Mouse (Mus musculus) brain, adult 10 weeks (tissue): ENCODE data around the gene Retnlg. TPM values are rescaled to one million over a fixed set of nuclear protein-coding genes. Genes with fewer than 3 reads are reported as not detected.

Experiments
- polyA plus RNA-seq: library from polyadenylated mRNA; stranded (reverse); fragments of 350-450 nt; fragmentation: Illumina TruSeq; extraction: RNeasy Lipid Tissue Mini Kit (QIAGEN cat#74804); gene quantifications from one replicate; pipeline ENCODE4 v1.2.3, GENCODE M21; 2015; ENCODE audit warnings: low read depth, low replicate concordance

The Retnlg gene
- not detected for polyA plus RNA-seq

DNA sequence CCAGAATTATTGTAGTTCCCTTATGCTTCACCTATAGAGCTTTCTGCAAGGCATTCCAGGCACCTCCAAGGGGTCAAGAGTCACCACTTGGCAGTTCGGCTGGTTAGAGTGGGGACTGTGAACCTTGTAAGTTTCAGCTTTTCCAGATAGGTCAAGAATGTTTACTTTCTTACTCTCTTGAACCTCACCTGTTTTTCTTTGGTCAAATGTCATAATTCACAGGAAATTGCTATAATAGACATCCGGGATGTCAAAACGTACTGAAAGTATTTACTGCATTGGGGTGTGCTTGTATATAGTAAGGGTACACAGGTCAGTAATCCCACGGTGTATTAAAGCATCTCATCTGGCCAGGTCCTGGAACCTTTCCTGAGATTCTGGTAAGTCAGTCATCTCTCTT lies at the start of gene Retnlg:
TSS of gene Retnlg (plus strand) at position 301 of the 400 bp plus-strand sequence.

DNA sequence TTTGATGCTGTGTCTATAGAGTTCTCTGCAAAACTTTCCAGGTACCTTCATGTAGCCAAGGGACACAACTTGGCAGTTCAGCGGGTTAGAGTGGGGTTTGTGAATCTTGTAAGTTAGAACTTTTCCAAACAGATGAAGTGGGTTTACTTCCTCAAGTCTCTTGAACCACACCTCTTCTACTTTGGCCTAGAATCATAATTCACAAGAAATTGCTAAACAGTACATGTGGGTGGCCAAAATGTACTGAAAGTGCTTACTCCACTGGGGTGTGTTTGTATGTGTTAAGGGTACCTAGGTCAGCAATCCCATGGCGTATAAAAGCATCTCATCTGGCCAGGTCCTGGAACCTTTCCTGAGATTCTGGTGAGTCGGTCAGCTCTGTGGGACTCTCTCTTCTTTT lies 30.2 kb upstream of the Retnlg start, which contains the start of gene Retnla:
TSS of gene Retnla (plus strand) at position 286 of the 400 bp plus-strand sequence.

Other genes with a start within 250 kb of the Retnlg start
- 0.12 TPM for gene Trat1, start 100.6 kb upstream of the Retnlg start, polyA plus RNA-seq
- not detected for gene Retnlb, start 55.8 kb upstream of the Retnlg start, polyA plus RNA-seq
- gene Retnla, start 30.1 kb upstream of the Retnlg start, polyA plus RNA-seq, result not detected
- gene Dzip3, start 121.5 kb downstream of the Retnlg start, polyA plus RNA-seq, result 78.1 TPM
- 3.6 TPM for gene Cip2a, start 121.6 kb downstream of the Retnlg start, polyA plus RNA-seq
- gene Myh15, start 184.9 kb downstream of the Retnlg start, polyA plus RNA-seq, result 0.71 TPM